ENCODE assay signal across 49 mouse cellular contexts in the genomic region with DNA sequence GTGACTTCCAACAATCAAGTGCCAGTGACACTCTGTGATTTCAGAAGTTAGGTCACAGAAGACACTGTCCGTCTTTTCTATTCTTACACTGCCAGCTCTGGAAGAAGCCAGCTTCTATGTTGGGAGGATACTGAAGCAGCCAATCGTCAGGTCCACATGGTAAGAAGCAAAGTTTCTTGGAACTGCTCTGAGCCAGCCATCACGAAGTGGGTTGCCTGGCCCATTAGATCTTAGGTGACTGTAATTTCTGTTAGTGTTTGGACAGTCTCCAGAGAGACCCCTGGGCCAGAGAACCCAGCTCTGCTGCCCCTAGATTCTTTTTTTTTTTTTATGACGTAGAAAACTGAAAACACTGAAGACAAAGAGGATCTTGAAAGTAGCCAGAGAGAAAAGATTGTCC. TPM values are rescaled to one million over a fixed set of nuclear protein-coding genes. Genes with fewer than 3 reads are reported as not detected.
"Had no signal": no experiment of that assay in that cellular context is flagged by ENCODE, and none has a peak within 500 bp of the region (broad histone marks: within the 10 kb centered on the region; RNA-seq: fewer than 3 reads in every experiment).

No protein-coding gene starts in this region.

- DNase-seq: heart, postnatal 10 days; heart, postnatal 14 days; heart, postnatal 36 days; heart, postnatal 4 days; kidney, adult 11 months; kidney, adult 18-20 months; kidney, adult 8-10 months; kidney, postnatal 10 days; kidney, postnatal 14 days; kidney, postnatal 25 days; kidney, postnatal 4 days; layer of hippocampus, adult 9-11 months; layer of hippocampus, postnatal 36 days had no signal

- H3K36me3 ChIP-seq: heart, embryonic 12.5 days; heart, embryonic 13.5 days; heart, embryonic 15.5 days; hindbrain, embryonic 10.5 days; hindbrain, embryonic 12.5 days; hindbrain, embryonic 13.5 days; hindbrain, embryonic 15.5 days; intestine, embryonic 15.5 days; kidney, embryonic 15.5 days had no signal

- H3K4me3 ChIP-seq: heart, embryonic 12.5 days; heart, embryonic 13.5 days; heart, embryonic 15.5 days; hindbrain, embryonic 10.5 days; hindbrain, embryonic 12.5 days; hindbrain, embryonic 13.5 days; hindbrain, embryonic 15.5 days; intestine, embryonic 15.5 days; kidney, embryonic 15.5 days; layer of hippocampus, adult 2 months; left cerebral cortex, adult 2 months had no signal

- H3K4me2 ChIP-seq: heart, embryonic 11.5 days; heart, embryonic 12.5 days; heart, embryonic 13.5 days; heart, embryonic 15.5 days; hindbrain, embryonic 12.5 days; hindbrain, embryonic 13.5 days; hindbrain, embryonic 14.5 days; hindbrain, embryonic 15.5 days; intestine, embryonic 15.5 days; kidney, embryonic 15.5 days had no signal

- H3K9ac ChIP-seq: heart, embryonic 12.5 days; heart, embryonic 13.5 days; heart, embryonic 15.5 days; hindbrain, embryonic 12.5 days; hindbrain, embryonic 13.5 days; hindbrain, embryonic 14.5 days; hindbrain, embryonic 15.5 days; intestine, embryonic 15.5 days; kidney, embryonic 15.5 days had no signal

- H3K27me3 ChIP-seq: heart, embryonic 12.5 days; heart, embryonic 13.5 days; heart, embryonic 15.5 days; hindbrain, embryonic 12.5 days; hindbrain, embryonic 15.5 days; intestine, embryonic 15.5 days; kidney, embryonic 15.5 days had no signal

- H3K27ac ChIP-seq: heart, embryonic 13.5 days; heart, embryonic 15.5 days; hindbrain, embryonic 10.5 days; hindbrain, embryonic 12.5 days; hindbrain, embryonic 13.5 days; hindbrain, embryonic 14.5 days; hindbrain, embryonic 15.5 days; hindbrain, postnatal 0 days; intestine, embryonic 15.5 days; kidney, embryonic 15.5 days; kidney, postnatal 0 days; layer of hippocampus, adult 2 months; left cerebral cortex, adult 2 months had no signal

- H3K9me3 ChIP-seq: heart, embryonic 12.5 days; heart, embryonic 13.5 days; heart, embryonic 15.5 days; hindbrain, embryonic 10.5 days; hindbrain, embryonic 12.5 days; hindbrain, embryonic 13.5 days; hindbrain, embryonic 15.5 days; intestine, embryonic 15.5 days; kidney, embryonic 15.5 days had no signal

- ATAC-seq: hindbrain, embryonic 16.5 days; hindbrain, postnatal 0 days; inflammation-experienced regulatory T-cells, adult 6 months; intestine, embryonic 15.5 days; intestine, embryonic 16.5 days; intestine, postnatal 0 days had no signal

RNA-seq across cellular contexts. Expression of a gene that starts 30.9 kb away (rescaled TPM):
- total RNA-seq: heart, postnatal 10 days; heart, postnatal 14 days; heart, postnatal 25 days; heart, postnatal 36 days; heart, postnatal 4 days; hematopoietic stem cell, adult 5-6 weeks; hindbrain, postnatal 0 days; layer of hippocampus, adult 18-20 months; layer of hippocampus, adult 2 months; layer of hippocampus, adult 8-10 months; layer of hippocampus, postnatal 10 days; layer of hippocampus, postnatal 14 days; layer of hippocampus, postnatal 25 days; layer of hippocampus, postnatal 36 days; left cerebral cortex, adult 18-20 months; left cerebral cortex, adult 2 months had no signal
- polyA plus RNA-seq: heart, embryonic 11.5 days; heart, embryonic 12.5 days; heart, embryonic 13.5 days; heart, embryonic 14.5 days; heart, embryonic 15.5 days; heart, embryonic 16.5 days; heart, postnatal 0 days; hindbrain, embryonic 10.5 days; hindbrain, embryonic 11.5 days; hindbrain, embryonic 12.5 days; hindbrain, embryonic 13.5 days; hindbrain, embryonic 14.5 days; hindbrain, embryonic 15.5 days; hindbrain, embryonic 16.5 days; hindbrain, postnatal 0 days; inflammation-experienced regulatory T-cells, adult 6 months; intestine, embryonic 14.5 days; intestine, embryonic 15.5 days; intestine, embryonic 16.5 days; intestine, postnatal 0 days; kidney, adult 2 months; kidney, embryonic 14.5 days; kidney, embryonic 15.5 days; kidney, embryonic 16.5 days; kidney, postnatal 0 days; large intestine, adult 2 months had no signal
